Mouse (Mus musculus) bone marrow, adult 2 months (tissue): ENCODE measurements around the gene Drd3.

Experiments used
- CTCF ChIP-seq: fragments of 200-500 bp; IDR thresholded peaks from 2 replicates; pipeline ENCODE4 v1.5.1; 2011; ENCODE audit warnings: low read length, control low read depth; ENCODE audit not compliant: control insufficient read depth, insufficient read depth
- POLR2A ChIP-seq: fragments of 200-500 bp; IDR thresholded peaks from 2 replicates; pipeline ENCODE4 v1.6.1; 2011; ENCODE audit warnings: low read depth, mild to moderate bottlenecking, control low read depth, low read length, borderline replicate concordance; ENCODE audit not compliant: control insufficient read depth

GRCm38 (mm10) chr16:43753751-43754150 is at the start of gene Drd3:
- TF ChIP-seq CTCF (no peak), POLR2A (no peak)
